Mouse (Mus musculus) neural tube, embryonic 14.5 days (tissue): ENCODE results near the gene Slc8a2. TPM values are rescaled to one million over a fixed set of nuclear protein-coding genes. Genes with fewer than 3 reads are reported as not detected.

Source experiments
- ATAC-seq: fragments of 200-750 bp; cut with Nextera tagmentation; 2 replicates; pipeline ENCODE4 v1.8.0; 2017; ENCODE audit warnings: low read depth, mild to moderate bottlenecking, moderate TSS enrichment, moderate library complexity
- H3K27ac ChIP-seq: fragments of 300-500 bp; sonication (generic); 2 replicates; pipeline ENCODE4 v1.5.1; 2014; ENCODE audit warnings: low read depth, mild to moderate bottlenecking, control low read depth, low read length, moderate library complexity, mixed read lengths
- H3K27me3 ChIP-seq: fragments of 300-500 bp; sonication (generic); 2 replicates; pipeline ENCODE4 v1.6.1; 2014; ENCODE audit warnings: low read length; ENCODE audit not compliant: control insufficient read depth, insufficient read depth
- H3K36me3 ChIP-seq: fragments of 300-500 bp; sonication (generic); 2 replicates; pipeline ENCODE4 v1.6.1; 2014; ENCODE audit warnings: low read length, mixed read lengths; ENCODE audit not compliant: control insufficient read depth, insufficient read depth
- H3K4me1 ChIP-seq: fragments of 300-500 bp; sonication (generic); 2 replicates; pipeline ENCODE4 v1.6.1; 2014; ENCODE audit warnings: low read length; ENCODE audit not compliant: control insufficient read depth, insufficient read depth
- H3K4me2 ChIP-seq: fragments of 300-500 bp; sonication (generic); 2 replicates; pipeline ENCODE4 v1.6.1; 2014; ENCODE audit warnings: mild to moderate bottlenecking, low read depth, low read length, control low read depth
- H3K4me3 ChIP-seq: fragments of 300-500 bp; sonication (generic); 2 replicates; pipeline ENCODE4 v1.5.1; 2014; ENCODE audit warnings: low read depth, low read length, control low read depth, mixed read lengths
- H3K9ac ChIP-seq: fragments of 300-500 bp; sonication (generic); replicated peaks from 2 replicates; pipeline ENCODE4 v1.6.1; 2014; ENCODE audit warnings: low read depth, mild to moderate bottlenecking, control low read depth, low read length, mixed read lengths
- H3K9me3 ChIP-seq: fragments of 300-500 bp; sonication (generic); 2 replicates; pipeline ENCODE4 v1.6.1; 2016; ENCODE audit warnings: low read length; ENCODE audit not compliant: control insufficient read depth
- WGBS: fragments of 180-500 bp; shearing (Covaris S2); extraction: QIAGEN DNeasy Blood & Tissue Kit; methylation state at CpG from one replicate; pipeline ENCODE4 v1.1.7; 2014; 5-methylcytosine and 5-hydroxymethylcytosine counted together
- polyA plus RNA-seq: library from polyadenylated mRNA; unstranded; fragments of >200 nt; fragmentation: Nextera tagmentation; extraction: Ambion mirVana; gene quantifications from 2 replicates; pipeline ENCODE4 v1.2.1, GENCODE M21; 2014

Gene Slc8a2
- polyA plus RNA-seq, 1 experiment from 2014 or later: 2.0 TPM

- ATAC-seq: no peak
- Histone ChIP-seq H3K9ac (no peak overlapping the region), H3K27me3 (no peaks in the 10 kb centered on the region), H3K4me1 (no peaks in the 10 kb centered on the region), H3K27ac (no peak overlapping the region), H3K9me3 (no peaks in the 10 kb centered on the region), H3K4me2 (no peak overlapping the region), H3K4me3 (no peak overlapping the region), H3K36me3 (peaks cover 42% of the 10 kb centered on the region)
- WGBS: 90% methylated on average over 21 of the region's 21 CpGs
These were observed 79.4 kb downstream of the Slc8a2 start for GRCm38 (mm10) chr7:16208781-16209665.

Other genes with a start within 250 kb of the Slc8a2 start
- not detected in 2 replicates for gene Crx, start 249.9 kb upstream of the Slc8a2 start, polyA plus RNA-seq
- gene Crxos, start 247.2 kb upstream of the Slc8a2 start, polyA plus RNA-seq: not detected in 2 replicates
- gene Selenow, start 207.4 kb upstream of the Slc8a2 start, polyA plus RNA-seq: 1,481 and 1,546 TPM in 2 replicates
- 99.9 and 122 TPM in 2 replicates for gene Nop53, start 183.8 kb upstream of the Slc8a2 start, polyA plus RNA-seq
- 3.2 and 5.5 TPM in 2 replicates for gene Ehd2, start 162.3 kb upstream of the Slc8a2 start, polyA plus RNA-seq
- gene Bicra, start 81.9 kb upstream of the Slc8a2 start, polyA plus RNA-seq: 8.6 and 9.6 TPM in 2 replicates
- gene Zfp541, start 68.0 kb upstream of the Slc8a2 start, polyA plus RNA-seq: 0.07 and 0.10 TPM in 2 replicates
- gene Napa, start 31.4 kb upstream of the Slc8a2 start, polyA plus RNA-seq: 252 and 259 TPM in 2 replicates
- gene Kptn, start 9.9 kb upstream of the Slc8a2 start, polyA plus RNA-seq: 39.0 and 39.5 TPM in 2 replicates
- 122 and 127 TPM in 2 replicates for gene Meis3, start 45.3 kb downstream of the Slc8a2 start, polyA plus RNA-seq
- 6.8 and 8.6 TPM in 2 replicates for gene Dhx34, start 92.2 kb downstream of the Slc8a2 start, polyA plus RNA-seq
- gene C5ar2, start 114.3 kb downstream of the Slc8a2 start, polyA plus RNA-seq: 0.05 and 0.10 TPM in 2 replicates
- 0.83 and 2.6 TPM in 2 replicates for gene C5ar1, start 129.7 kb downstream of the Slc8a2 start, polyA plus RNA-seq
- gene Inafm1, start 143.8 kb downstream of the Slc8a2 start, polyA plus RNA-seq: 45.1 and 58.6 TPM in 2 replicates
- gene Ccdc9, start 157.0 kb downstream of the Slc8a2 start, polyA plus RNA-seq: 14.8 and 15.8 TPM in 2 replicates
- 13.7 and 19.7 TPM in 2 replicates for gene Bbc3, start 178.6 kb downstream of the Slc8a2 start, polyA plus RNA-seq